Mouse (Mus musculus): ENCODE data around the gene Cacng6.

Cacng6 gene

DNA sequence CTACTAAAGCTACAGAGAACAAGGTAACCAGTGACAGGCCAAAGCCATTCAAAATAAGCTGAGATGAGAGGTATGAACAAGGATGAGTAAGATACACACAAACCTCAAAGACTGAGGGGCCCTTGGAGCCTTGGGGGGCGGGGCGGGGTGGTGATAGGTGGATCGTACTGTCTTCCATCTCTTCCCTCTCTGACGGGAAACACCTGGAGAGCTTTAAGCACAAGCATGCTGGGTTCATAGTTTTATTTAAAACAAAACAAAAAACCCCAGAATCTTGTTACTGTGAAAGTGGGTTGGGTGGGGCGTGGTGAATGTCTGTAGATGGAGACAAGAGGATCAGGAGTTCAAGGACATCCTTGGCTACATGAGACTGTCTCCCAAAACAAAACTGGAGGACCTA lies 3.5 kb upstream of the Cacng6 start:
- DNase-seq (ENCODE audit: low spot score): no peak

DNA sequence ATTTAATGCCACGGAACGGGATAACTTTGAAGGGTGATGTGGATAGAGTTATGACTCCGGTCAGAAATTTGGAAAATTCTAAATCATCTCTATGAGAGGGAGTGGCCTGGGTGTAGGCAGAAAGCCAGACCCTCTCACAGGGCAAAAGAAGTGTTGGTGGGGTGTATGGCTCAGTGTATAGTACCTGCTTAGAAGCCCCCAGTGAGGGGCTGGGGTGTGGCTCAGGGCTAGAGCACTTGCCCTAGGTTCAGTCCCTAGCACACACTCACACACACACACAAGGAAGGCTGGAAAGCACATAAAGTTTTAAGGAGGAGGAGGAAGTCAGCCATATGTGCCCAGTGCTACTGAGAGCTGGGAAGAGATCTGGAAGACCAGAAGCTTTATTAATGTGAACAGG lies 2.7 kb upstream of the Cacng6 start:
- DNase-seq (ENCODE audit: low spot score): no peak

DNA sequence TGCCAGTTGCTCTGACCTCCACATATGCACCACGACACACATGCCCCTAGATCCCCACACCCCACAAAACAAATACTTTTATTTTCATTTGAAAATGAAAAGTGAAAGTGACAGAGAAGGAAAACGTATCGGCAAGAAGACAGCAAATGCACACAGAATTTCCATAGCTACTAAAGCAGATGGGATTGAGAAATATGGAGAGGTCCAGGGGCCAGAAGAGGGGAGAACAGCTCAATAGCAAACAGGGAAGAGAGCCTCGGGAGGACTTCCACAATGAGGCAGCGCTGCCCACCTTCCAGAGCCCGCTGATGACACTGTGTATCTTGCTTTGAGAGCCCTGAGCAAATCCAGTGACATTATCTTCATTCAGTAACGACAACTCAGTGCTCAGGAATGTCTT lies 1.9 kb upstream of the Cacng6 start:
- no peak for DNase-seq (ENCODE audit: low spot score)

DNA sequence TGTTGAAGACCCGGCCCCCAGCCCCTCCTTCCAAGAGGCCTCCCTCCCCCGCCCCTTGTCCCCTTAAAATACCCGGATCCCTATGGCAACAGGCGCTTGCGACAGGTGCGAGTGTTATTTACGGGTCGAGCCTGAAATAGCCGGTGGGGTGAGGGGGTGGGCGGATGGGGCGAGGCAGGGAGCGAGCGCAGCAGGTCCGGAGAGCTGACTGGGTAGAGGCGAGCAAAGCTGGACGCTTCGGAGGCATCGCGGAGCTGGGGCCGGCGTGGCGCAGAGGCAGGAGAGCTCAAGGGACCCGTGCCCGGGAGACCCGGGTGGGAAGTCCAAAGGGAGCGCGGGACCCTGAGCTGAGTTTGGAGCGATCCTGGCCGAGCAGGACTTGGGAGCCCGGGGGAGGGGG lies 565 bp upstream of the Cacng6 start:
- DNase-seq (ENCODE audit: low spot score): peak; percentile 36

DNA sequence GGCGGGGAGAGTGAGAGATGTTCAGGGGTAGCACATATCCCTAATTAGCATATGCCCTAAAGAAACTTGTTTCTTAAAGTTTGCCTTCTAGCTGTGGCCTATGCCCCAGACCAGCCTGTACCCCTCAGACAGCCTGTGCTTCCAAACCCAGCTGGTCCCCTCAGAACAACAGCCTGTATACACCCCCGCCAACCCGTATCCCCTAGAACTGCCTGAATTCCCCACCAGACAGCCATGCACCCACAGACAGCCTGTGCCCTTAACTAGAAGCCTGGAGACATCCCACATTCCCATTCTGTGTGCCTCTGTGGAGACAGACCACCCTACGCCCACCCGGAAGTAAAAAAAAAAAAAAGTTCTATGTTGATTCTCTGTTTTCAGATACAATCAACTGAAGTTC lies 1.1 kb downstream of the Cacng6 start:
- no peak for DNase-seq (ENCODE audit: low spot score)

DNA sequence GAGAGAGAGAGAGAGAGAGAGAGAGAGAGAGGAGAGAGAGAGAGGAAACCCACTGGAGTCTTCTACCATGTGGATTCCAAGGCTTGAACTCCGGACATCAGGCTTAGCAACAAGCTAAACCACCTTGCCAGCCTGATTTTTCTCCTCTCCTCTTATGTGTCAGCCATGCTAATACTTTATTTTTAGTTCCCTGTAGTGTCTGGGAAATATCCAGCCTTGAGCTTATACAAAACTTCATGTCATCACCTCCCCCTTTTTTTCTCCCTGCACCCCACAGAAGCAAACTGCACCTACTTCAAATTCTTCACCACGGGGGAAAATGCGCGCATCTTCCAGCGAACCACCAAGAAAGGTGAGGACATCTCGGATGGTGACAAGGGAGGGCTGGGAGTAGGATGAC lies 6.2 kb downstream of the Cacng6 start:
- DNase-seq (ENCODE audit: low spot score): no peak

DNA sequence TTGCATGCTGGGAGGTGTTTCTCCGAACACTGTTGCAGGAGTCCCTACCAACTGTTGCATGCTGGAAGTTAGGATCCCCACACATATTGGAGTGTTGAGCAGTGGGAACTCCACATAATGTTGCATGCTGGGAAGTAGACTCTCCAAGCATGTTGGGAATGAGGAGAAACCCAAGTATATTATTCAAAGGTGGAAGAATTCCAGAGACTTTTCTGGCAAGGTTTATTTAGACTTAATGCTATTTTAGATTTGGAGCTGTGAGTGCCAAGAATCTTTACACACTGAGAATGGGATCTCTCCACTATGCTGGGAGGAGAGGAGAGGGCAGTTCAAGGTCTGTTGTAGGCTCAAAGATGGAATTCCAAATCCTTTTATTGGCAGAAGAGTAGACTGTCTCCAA lies 8.1 kb downstream of the Cacng6 start:
- no peak for DNase-seq (ENCODE audit: low spot score)

DNA sequence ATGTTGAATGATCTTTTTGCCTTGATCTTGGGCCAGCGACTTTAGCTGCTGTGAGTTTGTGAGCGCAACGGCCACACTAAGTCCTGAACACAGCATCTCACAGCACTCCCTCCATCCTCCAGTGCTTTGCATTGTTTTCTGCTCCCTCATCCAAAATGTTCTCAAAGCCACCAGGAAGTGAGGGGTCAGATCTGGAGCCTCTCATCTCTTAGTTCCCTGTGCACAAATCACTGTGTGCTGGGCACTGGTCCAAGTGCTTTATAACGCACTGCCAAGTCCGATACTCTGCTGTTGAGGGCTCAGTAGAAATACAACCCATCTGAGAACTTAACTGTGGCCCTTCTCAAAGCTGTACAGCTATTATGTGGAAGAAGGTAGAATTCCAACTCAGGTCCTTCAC lies 13.9 kb downstream of the Cacng6 start:
- DNase-seq (ENCODE audit: low spot score): no peak

DNA sequence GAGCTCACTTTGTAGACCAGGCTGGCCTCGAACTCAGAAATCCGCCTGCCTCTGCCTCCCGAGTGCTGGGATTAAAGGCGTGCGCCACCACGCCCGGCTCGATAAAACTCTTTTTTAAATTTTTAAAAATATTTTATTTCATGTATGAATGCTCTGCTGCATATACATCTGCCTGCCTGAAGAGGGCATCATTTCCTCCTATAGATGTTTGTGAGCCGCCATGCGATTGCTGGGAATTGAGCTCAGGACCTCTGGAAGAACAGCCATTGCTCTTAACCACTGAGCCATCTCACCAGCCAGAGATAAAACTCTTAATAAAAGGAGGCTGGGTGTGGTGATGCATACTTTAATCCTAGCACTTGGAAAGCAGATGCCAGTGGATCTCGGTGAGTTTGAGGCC lies 16.0 kb downstream of the Cacng6 start:
- no peak for DNase-seq (ENCODE audit: low spot score)

DNA sequence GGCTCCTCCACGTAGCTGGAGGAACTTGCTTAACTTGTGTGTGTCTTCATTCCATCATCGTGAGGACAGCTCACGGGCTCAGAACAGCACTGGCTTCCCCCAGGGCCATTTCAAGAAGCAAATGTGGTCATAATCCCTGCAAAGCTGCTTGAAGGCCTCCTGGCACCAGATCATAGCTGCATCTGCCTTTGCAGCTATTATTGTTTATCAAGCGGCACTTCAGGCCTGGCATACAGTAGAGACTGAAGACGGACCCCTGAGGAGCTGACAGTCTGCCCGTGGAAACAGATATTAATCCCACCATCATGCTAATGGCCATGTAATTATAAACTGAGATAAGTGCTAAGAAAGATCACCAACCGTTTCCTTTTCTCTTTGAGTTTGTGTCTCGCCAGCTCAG lies 16.5 kb downstream of the Cacng6 start:
- no peak for DNase-seq (ENCODE audit: low spot score)

DNA sequence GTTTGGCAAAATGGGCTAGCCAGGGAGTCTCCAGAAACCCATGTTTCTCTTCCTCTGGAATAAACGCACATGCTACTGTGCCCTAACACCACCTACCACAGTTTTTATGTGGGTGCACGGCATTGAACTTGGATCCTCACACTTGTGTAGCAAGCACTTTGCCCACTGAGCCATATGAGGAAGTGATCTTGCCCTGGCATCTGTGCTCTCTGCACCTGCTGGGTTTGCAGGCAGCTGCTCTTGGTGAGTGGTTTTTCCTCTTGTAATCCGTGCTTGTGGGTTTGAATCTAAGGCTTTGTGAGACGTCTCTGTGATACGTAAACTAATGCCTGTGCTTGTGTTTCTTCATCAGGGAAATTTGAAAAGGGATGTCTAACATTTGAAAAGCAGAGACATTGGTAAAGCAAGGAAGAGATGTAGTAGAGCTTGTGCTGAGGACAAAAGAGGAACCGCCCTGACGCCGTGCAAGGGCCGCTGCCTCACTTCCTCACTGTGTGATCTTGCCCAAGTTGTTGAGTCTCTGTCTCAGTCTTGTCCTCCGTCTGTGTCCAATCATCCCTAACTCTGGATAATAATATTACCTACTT lies 18.6 kb downstream of the Cacng6 start:
- no peak for DNase-seq (ENCODE audit: low spot score)

DNA sequence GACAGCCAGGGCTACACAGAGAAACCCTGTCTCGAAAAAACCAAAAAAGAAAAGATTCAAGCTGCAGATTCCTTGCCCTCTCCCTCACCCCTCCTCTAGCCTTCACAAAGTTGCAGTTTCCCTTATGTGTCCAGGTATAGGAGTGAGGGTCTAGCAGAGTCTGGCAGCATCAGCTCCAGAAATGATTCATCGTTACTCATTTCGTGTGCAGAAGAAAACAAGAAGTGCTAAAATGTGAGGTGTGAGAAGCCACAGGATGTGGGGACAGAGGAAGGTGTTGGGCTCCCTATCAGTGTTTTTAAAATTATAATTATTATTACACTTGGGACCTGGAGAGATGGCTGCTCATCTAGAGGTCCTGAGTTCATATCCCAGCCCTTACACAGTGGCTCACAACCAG lies 20.7 kb downstream of the Cacng6 start:
- no peak for DNase-seq (ENCODE audit: low spot score)

DNA sequence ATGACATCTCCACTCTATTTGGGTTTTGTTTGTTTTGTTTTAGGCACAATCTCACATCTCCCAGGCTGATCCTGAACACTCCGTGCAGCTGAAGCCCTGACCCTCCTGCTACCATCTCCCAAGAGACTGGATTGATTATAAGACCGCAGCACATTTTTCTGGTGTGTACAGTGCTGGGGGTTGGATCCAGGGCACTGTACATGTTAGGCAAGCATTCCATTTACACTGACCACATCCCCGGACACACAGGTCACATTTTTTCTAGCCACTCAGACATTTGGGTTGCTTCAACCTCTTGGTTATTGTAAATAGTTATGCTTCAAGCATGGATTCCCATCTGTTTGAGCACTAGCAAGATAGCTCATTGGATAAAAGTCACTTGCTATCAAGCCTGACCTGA lies 22.6 kb downstream of the Cacng6 start:
- DNase-seq (ENCODE audit: low spot score): no peak

DNA sequence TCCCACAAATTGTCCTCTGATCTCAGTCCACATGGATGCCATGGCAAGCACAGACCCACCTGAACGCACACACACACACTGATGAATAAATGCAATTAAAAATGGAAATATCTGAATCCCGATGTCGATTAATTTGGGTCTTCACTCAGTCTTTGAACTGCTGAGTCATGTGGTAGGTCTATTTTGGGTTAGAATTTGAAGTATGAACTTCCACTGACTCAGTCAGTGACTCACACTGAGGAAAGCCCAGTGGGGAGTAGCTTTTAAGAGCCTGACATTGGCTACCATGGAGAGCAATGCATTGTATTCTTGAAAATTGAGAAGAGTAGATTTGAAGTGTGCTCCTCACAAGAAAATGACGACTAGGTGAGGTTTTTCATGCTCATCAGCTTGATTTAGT lies 23.0 kb downstream of the Cacng6 start:
- no peak for DNase-seq (ENCODE audit: low spot score)

DNA sequence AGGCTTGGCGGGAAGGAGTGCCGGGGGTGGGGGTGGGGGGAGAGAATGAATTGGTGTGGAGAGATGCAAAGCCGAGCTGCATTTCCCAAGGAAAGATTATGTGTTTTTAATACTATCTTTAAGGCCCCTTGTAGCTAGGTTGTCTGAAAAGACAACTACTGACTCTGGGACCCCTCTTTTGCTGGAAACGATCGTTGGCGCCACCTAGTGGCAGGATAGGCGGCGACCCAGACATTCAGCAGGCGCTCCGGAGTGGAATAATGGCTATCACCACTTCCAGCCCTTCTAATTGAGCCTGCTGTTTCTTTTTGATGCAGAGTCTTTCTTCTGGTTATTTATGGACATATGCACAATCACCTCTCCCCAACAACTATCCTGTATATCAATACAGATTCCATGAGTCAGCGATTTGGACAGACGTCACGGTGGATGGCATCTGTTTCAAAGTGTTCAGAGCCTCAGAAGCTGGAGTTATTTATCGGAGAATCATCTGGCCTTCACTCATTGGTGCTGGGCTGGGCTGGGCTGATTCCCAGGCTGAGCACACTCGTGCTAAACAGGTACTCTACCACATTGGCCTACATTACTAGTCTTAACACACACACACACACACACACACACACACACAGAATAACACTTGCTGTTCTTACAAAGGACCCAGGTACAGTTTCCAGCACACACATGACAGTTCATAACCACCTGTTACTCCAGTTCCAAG lies 24.9 kb downstream of the Cacng6 start:
- DNase-seq (ENCODE audit: low spot score): peak; percentile 83

DNA sequence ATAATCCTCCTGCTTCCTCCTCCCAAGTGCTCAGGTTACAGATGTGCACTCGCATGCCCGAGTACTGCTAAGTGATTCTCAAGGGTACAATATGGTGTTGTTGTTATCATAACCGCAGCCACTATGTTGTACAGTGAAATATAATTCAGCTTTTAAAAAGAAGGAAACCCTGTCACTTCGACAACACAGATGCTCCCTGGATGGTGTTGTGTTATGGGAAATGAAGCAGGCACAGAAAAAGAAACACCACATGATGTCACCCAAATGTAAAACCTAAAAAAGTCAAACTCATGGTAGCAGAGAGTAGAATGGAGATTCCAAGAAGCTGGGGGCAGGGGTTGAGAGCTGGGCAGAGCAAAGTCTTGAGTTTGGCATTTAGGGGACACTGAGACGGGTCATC lies 26.7 kb downstream of the Cacng6 start:
- no peak for DNase-seq (ENCODE audit: low spot score)

DNA sequence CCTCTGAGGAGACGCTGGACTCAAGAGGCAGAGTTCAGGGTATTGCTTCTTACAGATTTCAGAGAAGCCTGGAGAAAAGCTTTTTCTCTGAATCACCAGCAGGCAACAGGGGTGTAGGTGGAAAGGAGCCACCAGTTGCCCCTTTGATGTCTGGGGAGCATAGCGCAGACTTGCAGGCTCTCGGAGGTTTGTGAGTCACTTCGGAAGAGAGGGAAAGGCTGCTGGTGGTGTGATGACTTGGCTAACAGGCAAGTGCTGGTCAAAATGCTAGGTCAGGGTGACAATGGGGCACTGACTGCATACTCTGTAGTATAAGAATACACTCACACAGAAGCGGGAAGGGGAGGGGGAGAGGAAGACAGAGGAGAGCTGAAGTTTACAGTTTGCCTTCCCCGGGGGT lies 27.2 kb downstream of the Cacng6 start:
- DNase-seq (ENCODE audit: low spot score): no peak

DNA sequence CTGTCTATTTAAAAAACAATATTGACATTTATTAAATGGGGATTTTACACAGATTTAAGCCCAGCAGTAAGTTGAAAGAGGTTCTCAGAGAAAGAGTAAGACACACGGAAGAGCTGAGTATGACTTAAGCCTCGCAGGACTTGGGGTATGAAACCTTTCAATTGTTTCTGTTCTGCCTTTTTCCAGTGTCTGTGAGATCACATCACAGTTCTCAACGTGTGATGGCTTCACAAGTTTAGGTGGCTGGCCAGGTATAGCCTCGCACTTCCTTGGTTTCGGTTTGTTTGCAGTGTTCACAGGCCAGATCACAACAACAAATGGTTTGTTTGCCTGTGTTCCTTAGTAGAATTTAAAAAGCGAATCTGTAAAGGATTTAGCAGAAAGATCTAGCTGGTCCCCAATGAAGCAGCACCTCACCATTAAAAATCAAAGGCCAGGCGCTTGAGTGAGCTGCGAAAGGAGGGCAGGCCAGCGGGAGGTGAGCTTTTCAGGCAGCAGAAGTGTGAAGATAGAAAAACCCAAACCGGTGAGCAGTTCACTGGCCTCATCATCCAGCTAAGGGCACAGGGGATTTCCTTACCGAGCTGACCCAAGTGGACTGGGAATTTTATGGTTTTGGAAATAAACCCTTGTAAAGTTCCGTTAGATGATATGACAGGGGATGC lies 29.0 kb downstream of the Cacng6 start:
- DNase-seq (ENCODE audit: low spot score): no peak

DNA sequence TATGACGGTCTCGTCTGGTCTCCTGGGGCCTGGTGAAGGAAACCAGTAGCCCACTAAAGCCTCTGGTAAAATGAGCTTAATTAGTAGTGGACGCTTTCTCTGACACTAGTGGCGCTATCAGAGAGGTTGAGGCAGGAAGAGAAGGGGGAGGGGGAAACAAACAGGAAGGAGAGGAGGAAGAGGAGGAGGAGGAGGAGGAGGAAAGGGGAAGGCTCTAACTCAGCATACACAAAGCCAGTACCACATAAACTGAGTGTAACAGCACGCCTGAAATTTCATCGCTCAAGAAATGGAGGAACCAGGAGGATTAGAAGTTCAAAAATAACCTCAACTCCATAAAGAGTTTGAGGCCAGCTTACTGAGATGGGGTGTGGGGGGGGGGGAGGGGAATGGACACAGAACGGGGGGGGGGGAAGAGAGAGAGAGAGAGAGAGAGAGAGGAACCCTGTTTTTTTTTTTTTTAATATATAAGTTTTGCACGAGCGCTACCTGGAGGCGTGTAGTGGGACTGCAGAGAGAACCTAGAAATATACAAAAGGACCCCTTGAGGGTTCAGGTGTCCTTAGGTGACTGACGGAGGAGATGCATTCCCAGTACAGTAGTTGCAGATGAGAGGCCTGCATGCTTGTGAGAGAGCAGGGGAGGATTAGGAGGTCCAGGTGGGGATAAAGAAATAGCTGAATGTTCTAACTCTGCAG lies 29.6 kb downstream of the Cacng6 start:
- DNase-seq (ENCODE audit: low spot score): peak; percentile 45

DNA sequence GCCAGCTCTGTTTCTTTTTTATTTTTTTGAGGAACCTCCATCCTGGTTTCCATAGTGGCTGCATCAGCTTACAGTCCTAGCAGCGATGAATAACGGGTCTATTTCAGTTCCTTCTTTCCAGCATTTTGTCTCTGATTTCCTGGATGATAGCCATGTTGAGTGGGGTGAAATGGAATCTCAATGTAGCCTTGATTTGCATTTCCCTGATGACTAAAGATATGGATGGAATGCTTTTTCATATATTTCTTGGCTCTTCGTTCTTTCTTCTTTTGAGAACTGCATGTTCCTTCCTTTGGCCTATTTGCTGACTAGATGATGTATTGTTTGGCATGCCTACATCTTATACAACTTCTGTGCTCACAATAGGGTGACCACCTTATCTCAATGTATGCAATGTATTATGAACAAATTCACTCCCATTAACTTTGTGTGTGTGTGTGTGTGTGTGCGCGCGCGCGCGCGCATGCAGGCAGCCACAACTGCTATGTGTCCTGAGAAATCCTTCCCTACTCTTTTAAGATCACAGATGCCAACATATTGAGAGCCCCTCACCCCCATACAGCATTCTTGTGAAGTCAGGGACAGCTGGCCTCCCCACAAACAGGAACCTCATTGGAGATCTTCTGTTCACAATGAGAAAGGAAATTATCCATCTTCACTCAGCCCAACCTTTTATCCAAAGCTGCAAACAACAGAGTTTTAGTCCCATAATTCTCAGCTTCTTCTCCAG lies 33.3 kb downstream of the Cacng6 start:
- no peak for DNase-seq (ENCODE audit: low spot score)

DNA sequence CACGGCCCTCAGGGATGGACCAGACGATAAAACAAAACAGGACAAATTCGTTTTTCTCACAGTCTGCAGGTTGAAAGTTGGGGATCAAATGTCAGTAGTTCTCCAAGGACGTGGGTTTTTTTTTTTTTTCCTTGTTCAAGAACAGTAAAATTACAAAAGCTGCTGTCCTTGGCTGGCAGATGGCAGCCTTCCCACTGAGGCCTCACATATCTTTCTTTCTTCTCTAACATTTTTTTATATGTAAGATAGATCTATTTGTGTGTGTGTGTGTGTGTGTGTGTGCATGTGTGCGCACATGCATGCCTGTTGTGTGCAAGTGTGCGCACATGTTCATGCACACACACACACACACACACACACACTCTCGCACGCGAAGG lies 33.8 kb downstream of the Cacng6 start:
- DNase-seq (ENCODE audit: low spot score): no peak

DNA sequence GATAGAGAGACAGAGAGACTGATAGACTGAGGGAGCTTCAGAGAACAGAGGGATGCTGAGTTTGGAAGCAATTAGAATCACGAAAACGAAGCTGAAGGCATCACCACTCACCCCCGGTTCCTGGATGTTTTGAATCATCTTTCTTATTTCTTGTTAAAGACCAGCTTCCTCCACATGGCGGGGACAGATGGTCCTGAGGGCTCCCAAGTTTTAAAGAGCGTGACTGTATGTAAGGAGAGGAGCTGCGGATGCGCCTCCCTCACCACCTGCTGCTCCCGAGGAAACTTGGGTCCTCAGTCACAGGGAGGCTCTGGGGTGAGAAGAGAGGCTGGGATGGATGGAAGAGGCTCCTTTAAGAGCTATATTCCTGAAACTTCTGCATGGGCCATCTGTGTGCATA lies 36.3 kb downstream of the Cacng6 start:
- no peak for DNase-seq (ENCODE audit: low spot score)

DNA sequence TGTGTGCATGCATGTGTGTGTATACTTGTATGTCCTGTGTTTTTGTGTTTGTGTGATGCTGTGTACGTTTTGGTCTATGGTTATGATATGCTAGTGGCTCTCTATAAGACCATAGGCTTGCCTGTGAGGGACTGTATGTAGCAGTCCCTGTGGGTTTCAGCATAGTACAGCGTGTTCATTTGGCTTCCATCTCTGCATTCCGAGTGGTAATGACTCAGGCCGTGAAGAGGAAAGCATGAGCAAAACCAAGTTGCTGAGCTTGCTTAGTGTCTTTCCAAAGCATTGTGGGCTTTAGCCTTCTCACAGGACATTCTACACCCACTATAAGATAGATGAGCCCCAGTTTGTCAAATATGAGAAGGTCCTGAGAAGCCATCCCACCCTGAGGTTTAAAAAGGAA lies 39.3 kb downstream of the Cacng6 start:
- DNase-seq (ENCODE audit: low spot score): no peak

All from retina, embryonic 14.5 days (tissue).